Mouse (Mus musculus) telencephalon, adult 2 months (tissue): ENCODE results near the gene Srp72.
"Not testable (repeated sequence)": the region's sequence is repeated elsewhere in the genome, so short reads cannot be mapped to it uniquely, and the experiment has no call there.

Experiments used
- DNase-seq: peaks from one replicate; pipeline ENCODE4 v3.0.0-alpha.2; 2011; ENCODE audit warnings: low read depth, low spot score

The Srp72 gene

GRCm38 (mm10) chr5:76964651-76965050 lies 9.8 kb upstream of the Srp72 start:
- DNase-seq = no peak

GRCm38 (mm10) chr5:76969250-76969649 lies 5.2 kb upstream of the Srp72 start:
- DNase-seq = no peak

GRCm38 (mm10) chr5:76971115-76971514 lies 3.4 kb upstream of the Srp72 start:
- not testable (repeated sequence) for DNase-seq

DNA sequence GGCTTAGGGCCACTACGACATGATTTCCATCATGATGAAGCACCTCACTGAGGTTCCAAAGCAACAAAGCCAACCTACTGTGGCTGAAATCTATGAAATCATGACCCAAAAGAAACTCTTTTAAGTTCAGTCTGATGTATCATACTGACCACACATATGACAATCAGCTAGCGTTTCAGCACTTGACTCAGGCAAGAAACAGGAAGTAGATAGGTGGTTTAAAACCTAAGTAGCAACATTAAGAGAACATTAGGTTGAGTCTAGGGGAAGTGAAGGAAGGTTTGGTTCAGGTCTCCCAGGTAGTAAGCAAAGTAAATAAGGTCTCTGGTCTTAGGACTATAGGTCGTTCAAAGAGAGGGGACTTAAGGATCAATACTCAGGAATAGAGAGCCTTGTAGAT lies 995 bp upstream of the Srp72 start:
- DNase-seq = no peak

DNA sequence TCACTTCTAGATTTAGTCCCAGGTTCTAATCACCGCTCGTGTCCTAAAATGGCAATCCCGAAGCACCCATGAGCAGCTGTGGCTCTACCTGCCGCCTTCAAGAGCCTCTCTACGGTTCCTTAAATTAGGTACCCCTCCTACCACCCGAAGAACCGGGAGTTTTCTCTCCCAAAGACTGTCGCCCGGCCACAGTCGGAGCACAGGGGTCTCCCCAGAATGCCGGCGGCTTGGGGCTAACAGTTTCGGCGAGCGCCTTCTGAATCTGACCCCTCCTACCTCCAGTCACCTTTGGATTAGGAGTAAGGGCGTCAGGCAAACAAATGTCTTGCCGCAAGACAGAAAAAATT lies 303 bp upstream of the Srp72 start:
- DNase-seq = no peak

- DNase-seq = no peak
These were observed 1.3 kb downstream of the Srp72 start for GRCm38 (mm10) chr5:76975736-76976135.

DNA sequence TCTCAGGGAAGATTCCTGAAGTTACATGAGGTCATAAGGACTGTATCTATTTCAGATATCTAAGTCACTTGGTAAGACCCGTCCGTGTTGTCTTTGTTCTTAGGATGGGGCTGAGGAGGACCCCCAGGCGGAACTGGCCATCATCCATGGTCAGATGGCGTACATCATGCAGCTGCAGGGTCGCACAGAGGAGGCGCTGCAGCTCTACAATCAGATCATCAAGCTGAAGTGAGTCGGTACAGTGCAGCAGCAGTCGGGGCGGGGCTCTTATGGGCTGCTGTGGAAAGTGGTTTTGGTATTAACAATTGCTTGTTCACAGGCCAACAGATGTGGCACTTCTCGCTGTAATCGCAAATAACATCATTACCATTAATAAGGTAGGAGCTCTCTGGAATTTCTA lies 9.5 kb downstream of the Srp72 start:
- no peak for DNase-seq

DNA sequence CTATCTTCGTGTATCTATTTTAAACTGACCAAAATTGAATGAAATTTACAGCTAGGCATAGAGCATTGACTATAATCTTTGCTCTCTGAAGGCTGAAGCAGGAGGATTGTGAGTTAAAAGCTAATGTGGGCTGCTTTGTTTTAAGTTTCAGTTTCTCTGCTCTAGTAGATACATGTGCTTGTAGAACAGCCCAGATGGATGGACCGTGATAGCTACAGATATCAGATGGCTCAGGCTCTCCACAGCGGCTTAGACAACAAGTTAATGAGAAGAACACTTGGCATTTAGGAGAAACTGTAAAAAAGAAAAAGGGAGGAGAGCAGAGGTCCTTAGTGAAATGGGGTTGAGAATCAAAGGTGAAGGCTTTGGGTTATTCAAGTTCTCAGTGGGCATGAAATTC lies 16.3 kb downstream of the Srp72 start:
- DNase-seq = no peak

- DNase-seq = no peak
These were observed 18.8 kb downstream of the Srp72 start for GRCm38 (mm10) chr5:76993174-76993814.

DNA sequence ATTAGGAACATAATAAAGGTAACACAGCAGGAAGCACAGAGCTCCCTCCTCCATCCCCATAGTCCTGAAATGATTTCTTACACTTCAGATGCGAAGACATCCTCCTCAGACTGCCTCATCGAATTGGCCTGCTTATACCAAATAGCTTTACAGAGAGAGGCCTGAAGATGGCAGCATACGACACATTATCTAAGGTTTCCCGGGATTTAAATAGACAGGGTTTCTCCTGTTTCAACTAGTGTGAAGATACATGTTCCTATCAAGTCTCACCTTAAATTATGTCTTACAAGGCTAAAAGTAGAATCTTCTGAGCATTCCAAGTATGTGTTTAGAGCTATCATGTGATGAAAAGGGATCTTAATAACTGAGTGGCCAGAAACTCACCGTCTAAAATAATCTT lies 23.9 kb downstream of the Srp72 start:
- peak; percentile 68 for DNase-seq

DNA sequence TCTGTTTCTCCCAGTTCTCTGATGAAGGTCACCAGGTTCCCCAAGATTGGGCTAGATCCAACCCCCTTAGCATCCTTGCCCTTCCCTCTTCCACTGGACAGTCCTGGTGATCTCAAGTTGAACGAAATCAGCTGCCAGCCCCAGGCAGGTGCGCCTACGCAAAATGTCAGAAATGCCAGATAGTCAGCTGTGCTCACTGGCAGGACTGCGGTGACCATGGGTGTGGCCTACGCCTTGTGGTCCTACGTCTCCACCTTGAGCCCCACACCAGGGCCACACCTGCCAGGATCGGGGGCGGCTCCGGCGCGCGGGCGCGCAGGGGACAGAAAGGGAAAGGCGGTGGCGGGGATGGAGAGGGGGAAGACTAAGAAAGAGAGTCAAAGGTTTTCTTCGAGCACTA lies 26.7 kb downstream of the Srp72 start:
- DNase-seq = no peak

DNA sequence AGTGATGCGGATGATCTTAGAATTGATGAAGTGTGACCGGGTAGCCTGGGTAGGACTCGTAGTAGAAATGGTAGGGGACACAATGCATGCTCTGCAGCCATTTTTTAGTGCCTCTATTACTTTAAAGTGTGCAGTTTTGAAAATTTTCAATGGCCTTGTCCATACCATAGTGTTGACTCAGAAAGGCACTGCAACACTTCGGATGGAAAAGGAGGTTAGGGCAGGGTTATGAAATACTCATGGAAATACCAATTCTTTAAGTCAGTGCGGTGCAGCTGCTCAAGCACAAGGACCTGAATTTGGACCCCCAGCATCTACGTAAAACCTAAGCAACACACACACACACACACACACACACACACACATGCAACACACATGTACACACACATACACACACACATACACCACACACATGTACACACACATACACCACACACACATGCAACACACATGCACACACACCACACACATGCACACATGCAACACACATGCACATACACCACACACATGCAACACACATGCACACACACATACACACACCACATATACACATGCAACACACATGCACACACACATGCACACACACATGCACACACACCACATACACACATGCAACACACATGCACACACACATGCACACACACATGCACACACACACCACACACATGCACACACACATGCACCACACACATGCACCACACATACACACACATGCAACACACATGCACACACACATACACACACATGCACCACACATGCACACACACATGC lies 29.8 kb downstream of the Srp72 start, which contains the start of gene Arl9:
Gene Arl9 (plus strand): TSS at position 5 of the 771 bp plus-strand sequence.
- no peak for DNase-seq

DNA sequence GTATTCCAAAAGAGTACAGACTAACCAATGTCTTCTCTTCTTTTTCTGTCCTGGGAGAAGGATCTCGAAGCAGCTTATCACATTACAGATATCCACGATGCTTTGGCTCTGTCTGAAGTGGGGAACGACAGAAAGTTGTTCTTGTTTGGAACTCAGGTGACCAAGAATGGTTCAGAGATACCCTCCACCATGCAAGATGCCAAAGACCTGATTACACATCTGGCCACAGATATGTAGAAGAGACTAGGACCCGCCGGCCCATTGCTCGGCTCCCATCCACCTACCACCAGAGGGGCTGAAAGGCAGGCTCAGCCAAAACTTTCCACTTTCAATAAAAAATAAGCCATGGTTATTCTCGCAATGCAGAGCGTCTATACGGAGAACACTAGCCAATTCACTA lies 35.9 kb downstream of the Srp72 start:
- no peak for DNase-seq

- DNase-seq = no peak
These were observed 36.6 kb downstream of the Srp72 start for GRCm38 (mm10) chr5:77011082-77011481.

DNA sequence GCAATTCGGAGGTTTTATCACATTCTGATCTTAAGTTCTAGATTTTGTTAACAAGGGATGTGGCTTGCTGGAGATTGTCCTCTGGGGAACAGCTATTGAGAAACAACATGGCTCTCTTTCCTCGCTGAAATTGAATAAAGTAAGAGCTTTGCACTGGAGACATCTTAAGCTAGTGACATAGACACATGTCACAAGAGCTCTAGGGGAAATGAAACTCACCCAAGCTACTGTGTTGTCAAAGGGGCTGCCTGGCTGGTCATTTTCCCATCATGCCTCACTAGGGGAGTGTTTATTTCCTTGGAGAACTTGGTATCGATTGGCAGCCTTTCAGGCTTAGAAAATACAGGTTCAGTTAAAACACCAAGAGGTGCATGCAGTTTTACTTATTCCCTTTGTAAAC lies 38.7 kb downstream of the Srp72 start:
- DNase-seq = no peak

- DNase-seq = peak; percentile 40
These were observed 41.3 kb downstream of the Srp72 start, which contains the start of gene Thegl for GRCm38 (mm10) chr5:77015544-77016482. Gene Thegl (plus strand): TSS chr5:77016023.

DNA sequence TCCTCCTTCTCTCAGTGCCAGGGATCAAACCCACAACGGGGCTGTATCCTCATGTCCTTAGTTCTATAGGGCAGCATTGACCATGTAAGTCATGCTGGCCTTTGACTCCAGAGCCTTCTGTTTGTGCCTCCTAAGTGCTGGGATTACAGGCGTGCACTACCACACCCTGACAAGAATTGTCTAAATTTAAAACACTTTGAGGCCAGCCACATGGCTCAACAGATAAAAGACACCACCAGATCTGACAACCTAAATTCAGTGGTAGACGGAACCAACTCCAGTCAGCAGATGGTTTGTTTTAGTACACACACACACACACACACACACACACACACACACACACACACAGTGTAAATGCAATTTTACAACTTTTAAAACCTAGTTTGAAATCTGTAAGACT lies 53.6 kb downstream of the Srp72 start:
- DNase-seq = no peak

DNA sequence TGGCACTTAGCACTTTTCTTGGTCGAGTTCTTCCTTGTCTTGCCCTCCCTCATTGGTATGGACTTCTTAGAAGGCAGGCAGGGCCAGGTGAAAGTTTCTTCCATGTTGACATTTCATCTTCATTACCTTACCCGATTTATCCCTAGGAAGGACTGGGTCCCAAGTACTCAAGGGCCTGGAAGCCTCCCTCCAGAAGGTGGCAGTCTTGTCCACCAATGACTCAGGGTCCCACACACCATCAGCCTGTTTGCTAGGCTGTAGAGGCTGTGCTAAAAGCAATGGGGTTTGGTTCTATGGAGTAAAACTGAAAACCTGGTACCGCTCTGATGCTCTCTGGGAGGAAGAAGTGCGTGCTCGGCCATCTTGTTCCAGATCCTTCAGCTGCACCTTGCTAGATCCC lies 55.3 kb downstream of the Srp72 start:
- no peak for DNase-seq

GRCm38 (mm10) chr5:77035101-77035500 lies 60.6 kb downstream of the Srp72 start:
- DNase-seq = not testable (repeated sequence)

- no peak for DNase-seq
These were observed 64.0 kb downstream of the Srp72 start for GRCm38 (mm10) chr5:77038451-77038850.

GRCm38 (mm10) chr5:77039391-77039790 lies 64.9 kb downstream of the Srp72 start:
- DNase-seq = no peak

GRCm38 (mm10) chr5:77044362-77044761 lies 69.9 kb downstream of the Srp72 start:
- DNase-seq = no peak
